Mouse (Mus musculus): ENCODE data around the gene Cfap52.
A peak's percentile ranks its signal among the peaks of the same experiment; 100 is the strongest.

Cfap52 gene

GRCm38 (mm10) chr11:67965242-67965883 lies at the start of gene Cfap52:
TSS of gene Cfap52 (minus strand) at chr11:67965651.
- peak; percentile 87 for DNase-seq

- DNase-seq, result no peak
Observed at GRCm38 (mm10) chr11:68012207-68012606, 46.8 kb upstream of the Cfap52 start.

GRCm38 (mm10) chr11:68009377-68009776 lies 43.9 kb upstream of the Cfap52 start:
- no peak for DNase-seq

GRCm38 (mm10) chr11:68007645-68008044 lies 42.2 kb upstream of the Cfap52 start:
- no peak for DNase-seq

- DNase-seq, result no peak
Observed at GRCm38 (mm10) chr11:68006216-68006789, 40.9 kb upstream of the Cfap52 start.

GRCm38 (mm10) chr11:68004191-68004590 lies 38.7 kb upstream of the Cfap52 start:
- DNase-seq, result peak; percentile 77 to 84

GRCm38 (mm10) chr11:67999629-68000028 lies 34.2 kb upstream of the Cfap52 start:
- no peak for DNase-seq

GRCm38 (mm10) chr11:67998905-67999304 lies 33.5 kb upstream of the Cfap52 start:
- no peak for DNase-seq

GRCm38 (mm10) chr11:67995965-67996364 lies 30.5 kb upstream of the Cfap52 start:
- no peak for DNase-seq

- DNase-seq, result no peak
Observed at GRCm38 (mm10) chr11:67991240-67991639, 25.8 kb upstream of the Cfap52 start.

- DNase-seq, result no peak
Observed at GRCm38 (mm10) chr11:67983564-67983963, 18.1 kb upstream of the Cfap52 start.

- no peak for DNase-seq
Observed at GRCm38 (mm10) chr11:67975252-67975651, 9.8 kb upstream of the Cfap52 start.

GRCm38 (mm10) chr11:67973225-67973624 lies 7.8 kb upstream of the Cfap52 start:
- no peak for DNase-seq

- no peak for DNase-seq
Observed at GRCm38 (mm10) chr11:67972606-67973005, 7.2 kb upstream of the Cfap52 start.

- DNase-seq, result no peak
Observed at GRCm38 (mm10) chr11:67967831-67968230, 2.4 kb upstream of the Cfap52 start.

- DNase-seq, result peak; percentile 90 to 97
Observed at GRCm38 (mm10) chr11:67965905-67966878, 741 bp upstream of the Cfap52 start, which contains the start of gene Stx8. TSS of gene Stx8 (plus strand) at chr11:67966193.

GRCm38 (mm10) chr11:67964110-67964509 lies 1.3 kb downstream of the Cfap52 start:
- DNase-seq, result no peak

- DNase-seq, result no peak
Observed at GRCm38 (mm10) chr11:67954413-67954812, 11.0 kb downstream of the Cfap52 start.

GRCm38 (mm10) chr11:67953604-67954003 lies 11.8 kb downstream of the Cfap52 start:
- DNase-seq, result no peak

- DNase-seq, result no peak
Observed at GRCm38 (mm10) chr11:67949475-67949874, 16.0 kb downstream of the Cfap52 start.

GRCm38 (mm10) chr11:67948229-67948628 lies 17.2 kb downstream of the Cfap52 start:
- no peak for DNase-seq

GRCm38 (mm10) chr11:67932156-67932555 lies 33.3 kb downstream of the Cfap52 start:
- DNase-seq, result no peak

GRCm38 (mm10) chr11:67926348-67927055 lies 38.9 kb downstream of the Cfap52 start:
- no peak for DNase-seq

Data from cerebellum, adult 18-20 months (tissue).